Mouse (Mus musculus): ENCODE data around the gene Nop14. TPM values are rescaled to one million over a fixed set of nuclear protein-coding genes. Genes with fewer than 3 reads are reported as not detected.
"Not testable (repeated sequence)": the region's sequence is repeated elsewhere in the genome, so short reads cannot be mapped to it uniquely, and the experiment has no call there.

The Nop14 gene
- polyA plus RNA-seq, 2 experiments from 2014 or later = 28.1 to 31.6 TPM

DNA sequence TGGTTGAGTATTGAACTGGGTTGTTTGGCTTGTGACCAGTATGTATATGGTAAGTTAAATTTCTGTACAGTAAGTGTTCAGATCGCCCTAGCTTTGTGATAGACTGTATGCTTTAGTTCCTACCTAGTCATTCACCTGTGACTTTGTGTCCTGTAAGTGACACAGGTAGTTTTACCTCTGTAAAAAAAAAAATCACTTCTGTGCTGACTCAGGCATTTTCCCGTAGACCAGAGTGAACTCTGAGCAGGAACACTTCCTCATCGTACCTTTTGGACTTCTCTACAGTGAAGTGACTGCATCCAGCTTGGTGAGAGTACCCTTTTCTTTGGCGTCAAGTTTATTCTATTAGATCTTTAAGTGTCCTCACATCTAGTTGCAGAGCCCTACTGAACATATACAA, 50.0 kb downstream of the Nop14 start:
- ATAC-seq = no peak

GRCm38 (mm10) chr5:34608226-34608625, 51.7 kb downstream of the Nop14 start:
- ATAC-seq = no peak

GRCm38 (mm10) chr5:34607100-34607880, 52.7 kb downstream of the Nop14 start:
- no peak for ATAC-seq

GRCm38 (mm10) chr5:34604576-34604975, 55.4 kb downstream of the Nop14 start:
- no peak for ATAC-seq

DNA sequence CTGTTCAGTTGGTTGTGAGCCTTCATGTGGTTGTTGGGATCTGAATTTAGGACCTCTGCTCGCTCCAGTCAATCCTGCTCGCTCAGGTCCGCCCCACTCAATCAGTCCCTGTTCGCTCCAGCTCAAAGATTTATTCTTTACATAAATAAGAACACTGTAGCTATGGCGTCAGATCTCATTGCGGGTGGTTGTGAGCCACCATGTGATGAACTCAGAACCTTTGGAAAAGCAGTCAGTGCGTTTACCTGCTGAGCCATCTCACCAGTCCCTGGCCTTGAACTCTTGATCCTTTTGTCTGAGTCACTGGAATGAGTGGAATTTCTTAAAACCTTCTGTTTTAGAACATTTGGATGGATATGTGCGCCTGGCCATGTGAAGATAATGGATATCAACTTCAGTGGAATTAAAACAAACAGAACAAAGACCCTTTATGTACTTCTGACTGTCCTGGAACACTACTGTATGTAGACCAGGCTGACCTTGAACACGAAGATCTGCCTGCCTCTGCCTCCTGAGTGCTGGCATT, 66.7 kb downstream of the Nop14 start:
- no peak for ATAC-seq

DNA sequence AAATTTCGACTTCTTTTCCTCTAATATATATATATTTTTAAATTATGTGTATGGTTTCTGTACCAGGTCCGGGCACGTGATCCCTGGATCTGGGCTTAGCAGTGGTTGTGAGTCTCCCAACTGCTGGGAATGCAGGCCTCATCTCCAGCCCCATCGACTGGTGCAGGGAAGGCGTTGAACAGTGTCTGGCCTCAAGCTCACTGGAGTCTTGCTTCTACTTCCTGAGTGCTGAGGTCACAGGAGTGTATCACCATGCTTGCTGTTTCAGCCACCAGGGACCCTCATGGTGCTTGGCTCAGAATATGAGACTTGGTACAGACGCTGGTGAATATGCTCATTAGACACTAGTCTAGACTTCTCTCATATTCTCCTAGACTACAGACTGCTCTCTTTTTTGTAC, 67.3 kb downstream of the Nop14 start:
- ATAC-seq = no peak

GRCm38 (mm10) chr5:34592224-34592623, 67.7 kb downstream of the Nop14 start:
- not testable (repeated sequence) for ATAC-seq

- ATAC-seq = no peak
These were observed 68.5 kb downstream of the Nop14 start for GRCm38 (mm10) chr5:34591388-34592004.

DNA sequence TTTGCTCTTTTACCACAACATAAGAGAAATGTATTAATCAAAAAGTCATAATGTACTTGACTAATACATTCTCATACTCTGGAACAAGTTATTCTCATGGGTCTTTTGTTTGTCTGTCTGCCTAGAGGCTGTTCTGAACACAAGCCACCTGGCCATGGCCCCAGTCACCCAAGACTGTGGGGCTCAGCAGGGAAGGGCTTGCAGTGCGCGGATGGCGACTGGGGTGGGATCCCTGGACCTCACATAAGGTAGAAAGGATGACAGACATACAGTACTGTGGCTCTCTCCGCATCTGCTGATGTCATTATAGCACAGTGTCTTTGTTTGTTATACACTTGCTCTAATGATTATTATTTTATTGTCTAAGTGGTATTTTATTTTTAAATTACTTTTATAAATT, 69.2 kb downstream of the Nop14 start:
- no peak for ATAC-seq

DNA sequence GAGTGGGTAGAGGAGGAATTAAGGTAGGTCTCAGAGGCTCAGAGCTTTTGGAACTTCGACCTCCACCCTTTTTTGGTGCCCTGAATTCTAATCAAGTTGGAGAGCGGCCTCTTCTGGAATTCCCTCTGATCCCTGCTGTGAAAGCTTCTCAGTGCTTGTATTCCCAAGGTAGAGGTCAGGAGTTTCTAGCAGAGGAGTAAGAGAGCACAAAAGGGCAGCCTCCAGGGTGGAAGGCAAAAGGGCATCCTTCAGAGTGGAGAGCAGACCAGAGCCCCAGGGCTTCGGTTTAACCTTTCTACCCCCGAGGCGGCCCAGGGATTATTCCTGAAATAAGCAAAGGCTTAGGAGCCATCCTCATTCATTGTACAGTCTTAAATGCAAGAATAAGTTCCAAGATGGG, 69.9 kb downstream of the Nop14 start:
- ATAC-seq = no peak

Other genes starting within 250 kb of the Nop14 start
- 10 to 100 TPM; 26.9 to 31.4 TPM for gene Tnip2, start 146.2 kb downstream of the Nop14 start, polyA plus RNA-seq (2017; shearing (Covaris generic))
- 10 to 100 TPM in 1 of 2 experiments, 1 to 10 TPM in 1; 6.0 to 18.6 TPM for gene Sh3bp2, start 134.3 kb downstream of the Nop14 start, polyA plus RNA-seq (2017; shearing (Covaris generic))
- gene Add1, start 86.5 kb downstream of the Nop14 start, polyA plus RNA-seq (2017; shearing (Covaris generic)) = 100 to 1,000 TPM; 117 to 179 TPM
- gene Mfsd10, start 22.9 kb downstream of the Nop14 start, polyA plus RNA-seq (2017; shearing (Covaris generic)) = 10 to 100 TPM; 45.6 to 83.5 TPM
- gene Grk4, start 231 bp upstream of the Nop14 start, polyA plus RNA-seq (2017; shearing (Covaris generic)) = 1 to 10 TPM; 3.0 to 6.4 TPM
- gene Htt, start 101.6 kb upstream of the Nop14 start, polyA plus RNA-seq (2017; shearing (Covaris generic)) = 10 to 100 TPM; 21.0 to 23.9 TPM
- 1 to 10 TPM; 1.6 to 2.0 TPM for gene Msantd1, start 247.9 kb upstream of the Nop14 start, polyA plus RNA-seq (2017; shearing (Covaris generic))

Data from CD4-positive, CD25-positive, alpha-beta regulatory T cell, adult 4 months (primary cell).